ENCODE assay signal across 20 mouse cellular contexts in the genomic region with DNA sequence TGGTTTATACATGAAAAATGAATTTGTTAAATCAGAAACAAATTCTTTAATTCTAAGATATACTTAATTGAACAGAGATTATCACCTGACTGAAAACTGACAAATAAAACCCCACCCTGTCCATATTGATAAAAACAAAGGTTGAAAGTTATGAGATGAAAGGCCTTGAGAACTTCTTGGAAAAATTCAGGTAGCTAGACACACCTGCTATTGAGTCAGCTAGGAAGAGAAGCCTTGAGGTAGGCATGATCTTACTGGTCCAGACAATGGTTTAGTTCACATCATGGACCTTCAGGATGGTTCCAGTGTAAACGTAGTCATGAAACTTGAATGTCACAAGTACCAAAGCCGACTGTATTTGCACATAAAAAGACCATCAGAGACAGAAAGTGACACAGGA.
DNase-seq lines count a peak whose midpoint lies in the region; ATAC-seq lines count a peak whose summit lies in the region.
"Had no signal": no experiment of that assay in that cellular context is flagged by ENCODE, and none has a peak within 500 bp of the region (broad histone marks: within the 10 kb centered on the region; RNA-seq: fewer than 3 reads in every experiment).

No protein-coding gene starts in this region.

- no peaks in the 10 kb centered on the region for H3K27me3 ChIP-seq in intestine, embryonic 16.5 days (replicated peaks; ENCODE audit: control insufficient read depth, insufficient read depth, low read length)
- H3K27me3 ChIP-seq in forebrain, embryonic 16.5 days (replicated peaks; ENCODE audit: control insufficient read depth, insufficient read depth, low read length) = no peaks in the 10 kb centered on the region
- H3K27me3 ChIP-seq: embryonic facial prominence, embryonic 13.5 days; embryonic facial prominence, embryonic 15.5 days; forebrain, embryonic 12.5 days; forebrain, embryonic 15.5 days had no signal

- no peaks in the 10 kb centered on the region; the same call in 1 of the 2 replicates for H3K4me1 ChIP-seq in brown adipose tissue, adult 24 weeks (ENCODE audit: control insufficient read depth, insufficient read depth, insufficient read length, low read length)
- no peaks in the 10 kb centered on the region for H3K4me1 ChIP-seq in intestine, embryonic 16.5 days (ENCODE audit: control insufficient read depth, insufficient read depth, low read length)
- no peaks in the 10 kb centered on the region for H3K4me1 ChIP-seq in forebrain, embryonic 16.5 days (replicated peaks; ENCODE audit: control insufficient read depth, insufficient read depth, low read length)
- H3K4me1 ChIP-seq: embryonic facial prominence, embryonic 13.5 days; embryonic facial prominence, embryonic 15.5 days; forebrain, embryonic 10.5 days; forebrain, embryonic 12.5 days; forebrain, embryonic 15.5 days had no signal

- H3K4me3 ChIP-seq in brown adipose tissue, adult 24 weeks (ENCODE audit: insufficient read depth, low read depth, low read length) = no peak overlapping the region
- no peak overlapping the region for H3K4me3 ChIP-seq in intestine, embryonic 16.5 days (ENCODE audit: low read length)
- H3K4me3 ChIP-seq in macrophage (ENCODE audit: inconsistent target) = no peak overlapping the region
- H3K4me3 ChIP-seq in forebrain, embryonic 16.5 days (replicated peaks; ENCODE audit: low read length) = no peak overlapping the region
- H3K4me3 ChIP-seq: embryonic facial prominence, embryonic 13.5 days; embryonic facial prominence, embryonic 15.5 days; erythroblast, embryonic 14.5 days; forebrain, embryonic 10.5 days; forebrain, embryonic 12.5 days; forebrain, embryonic 15.5 days had no signal

- H3K9ac ChIP-seq in intestine, embryonic 16.5 days (ENCODE audit: low read depth, low read length) = no peak overlapping the region
- H3K9ac ChIP-seq in forebrain, embryonic 16.5 days (replicated peaks; ENCODE audit: low read depth, low read length) = no peak overlapping the region
- H3K9ac ChIP-seq: embryonic facial prominence, embryonic 13.5 days; embryonic facial prominence, embryonic 15.5 days; forebrain, embryonic 12.5 days; forebrain, embryonic 15.5 days had no signal

- no peaks in the 10 kb centered on the region for H3K9me3 ChIP-seq in intestine, embryonic 16.5 days (ENCODE audit: control insufficient read depth, low read length)
- no peaks in the 10 kb centered on the region for H3K9me3 ChIP-seq in forebrain, embryonic 16.5 days (ENCODE audit: control insufficient read depth, low read length)
- H3K9me3 ChIP-seq: embryonic facial prominence, embryonic 13.5 days; embryonic facial prominence, embryonic 15.5 days; forebrain, embryonic 10.5 days; forebrain, embryonic 12.5 days; forebrain, embryonic 15.5 days had no signal

- peak overlapping the region; percentile 42; the same call in 1 of the 2 replicates for H3K27ac ChIP-seq in brown adipose tissue, adult 24 weeks (replicated peaks; ENCODE audit: low read depth, low read length)
- H3K27ac ChIP-seq in intestine, embryonic 16.5 days (ENCODE audit: low read length) = no peak overlapping the region
- H3K27ac ChIP-seq in macrophage = peak overlapping the region; percentile 10; the same call in 1 of the 2 replicates
- H3K27ac ChIP-seq in forebrain, embryonic 16.5 days (ENCODE audit: low read length) = no peak overlapping the region
- H3K27ac ChIP-seq: embryonic facial prominence, embryonic 13.5 days; embryonic facial prominence, embryonic 15.5 days; forebrain, embryonic 10.5 days; forebrain, embryonic 12.5 days; forebrain, embryonic 15.5 days had no signal

- H3K4me2 ChIP-seq in intestine, embryonic 16.5 days (ENCODE audit: low read depth, low read length) = no peak overlapping the region
- no peak overlapping the region for H3K4me2 ChIP-seq in forebrain, embryonic 16.5 days (ENCODE audit: low read length)
- H3K4me2 ChIP-seq: embryonic facial prominence, embryonic 13.5 days; embryonic facial prominence, embryonic 15.5 days; forebrain, embryonic 12.5 days; forebrain, embryonic 15.5 days had no signal

- DNase-seq in right cerebral cortex, postnatal 4 days = no peak
- DNase-seq in gastrocnemius, postnatal 10 days = no peak
- DNase-seq: cerebellum, adult 11 months; cerebellum, adult 18-20 months; cerebellum, adult 8-10 months; cerebellum, adult 9-11 months; cerebellum, postnatal 14 days; cerebellum, postnatal 36 days; embryo, embryonic 11 days had no signal

- peak; percentile 66 for ATAC-seq in intestine, embryonic 16.5 days
- ATAC-seq in forebrain, embryonic 16.5 days = no peak
- ATAC-seq: activated CD4-positive, CD25-positive, alpha-beta regulatory T cell, adult 4 months; forebrain, embryonic 15.5 days had no signal

- H3K36me3 ChIP-seq in intestine, embryonic 16.5 days (ENCODE audit: control insufficient read depth, insufficient read depth, low read length) = no peaks in the 10 kb centered on the region
- H3K36me3 ChIP-seq in macrophage (ENCODE audit: inconsistent target) = no peaks in the 10 kb centered on the region
- H3K36me3 ChIP-seq in forebrain, embryonic 16.5 days (ENCODE audit: control insufficient read depth, insufficient read depth) = no peaks in the 10 kb centered on the region
- H3K36me3 ChIP-seq: embryonic facial prominence, embryonic 13.5 days; embryonic facial prominence, embryonic 15.5 days; forebrain, embryonic 10.5 days; forebrain, embryonic 12.5 days; forebrain, embryonic 15.5 days had no signal

- H3K79me2 ChIP-seq in macrophage (ENCODE audit: inconsistent target) = no peaks in the 10 kb centered on the region

- 74% methylated on average over 2 of the region's 2 CpGs for WGBS in intestine, embryonic 16.5 days
- WGBS in macrophage (ENCODE audit: missing documents) = 98% methylated on average over 2 of the region's 2 CpGs
- WGBS in forebrain, embryonic 16.5 days = 79% methylated on average over 2 of the region's 2 CpGs

Comparison
In these comparisons a context has a peak if more than half of its experiments do, and no peak if none do; other contexts are left out.
1. H3K27ac ChIP-seq: peak in brown adipose tissue, adult 24 weeks (single experiment) and macrophage (single experiment); none in intestine, embryonic 16.5 days (single experiment) and forebrain, embryonic 16.5 days (single experiment).